Comparison of ENCODE assay signal across 20 mouse cellular contexts in the genomic region with DNA sequence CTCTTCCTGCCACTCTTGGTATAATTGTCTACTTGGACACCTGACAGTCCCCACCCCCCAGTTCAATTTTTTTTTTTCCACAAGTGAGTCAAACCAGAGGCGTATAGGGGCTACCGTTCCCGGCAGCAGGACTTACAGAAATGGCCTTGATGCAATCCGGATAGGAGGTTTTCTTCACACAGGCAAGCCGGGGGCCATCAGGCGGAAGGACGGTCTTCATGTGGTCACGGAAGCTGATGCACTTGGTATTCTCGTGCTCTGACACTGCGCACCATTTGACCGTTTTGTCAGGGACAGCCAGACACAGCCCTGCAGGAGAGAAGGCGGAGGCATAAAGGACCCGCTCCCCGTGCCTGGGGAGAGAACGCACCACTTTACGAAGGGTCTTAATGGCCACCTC. TPM values are rescaled to one million over a fixed set of nuclear protein-coding genes. Genes with fewer than 3 reads are reported as not detected.
"Had no signal": no experiment of that assay in that cellular context is flagged by ENCODE, and none has a peak within 500 bp of the region (broad histone marks: within the 10 kb centered on the region; RNA-seq: fewer than 3 reads in every experiment).

No protein-coding gene starts in this region.

- H3K36me3 ChIP-seq: intestine, embryonic 15.5 days; kidney, embryonic 15.5 days; limb, embryonic 12.5 days; midbrain, embryonic 10.5 days; neural tube, embryonic 12.5 days had no signal

- H3K27me3 ChIP-seq: intestine, embryonic 15.5 days; kidney, embryonic 15.5 days; limb, embryonic 12.5 days; neural tube, embryonic 12.5 days had no signal

- DNase-seq: kidney, adult 18-20 months; kidney, postnatal 14 days; layer of hippocampus, adult 9-11 months; layer of hippocampus, postnatal 36 days; lung, adult 18-20 months; midbrain, embryonic 14.5 days; right cerebral cortex, postnatal 4 days; spleen, adult 18-20 months; thymus, adult 2 months; thymus, postnatal 25 days had no signal

- ATAC-seq: intestine, embryonic 15.5 days had no signal

- H3K27ac ChIP-seq: intestine, embryonic 15.5 days; kidney, embryonic 15.5 days; limb, embryonic 12.5 days; midbrain, embryonic 10.5 days; neural tube, embryonic 12.5 days had no signal

- H3K9me3 ChIP-seq: intestine, embryonic 15.5 days; kidney, embryonic 15.5 days; limb, embryonic 12.5 days; midbrain, embryonic 10.5 days; neural tube, embryonic 12.5 days had no signal

- H3K4me2 ChIP-seq: intestine, embryonic 15.5 days; kidney, embryonic 15.5 days; limb, embryonic 12.5 days; neural tube, embryonic 12.5 days had no signal

- H3K4me3 ChIP-seq: intestine, embryonic 15.5 days; kidney, embryonic 15.5 days; limb, embryonic 12.5 days; midbrain, embryonic 10.5 days; myocyte; neural tube, embryonic 12.5 days had no signal

- H3K9ac ChIP-seq: intestine, embryonic 15.5 days; kidney, embryonic 15.5 days; limb, embryonic 12.5 days; neural tube, embryonic 12.5 days had no signal

RNA-seq across cellular contexts. Expression of gene Gm20425, which starts 2.3 kb away (rescaled TPM):
- total RNA-seq: neutrophil, adult 5-6 weeks had no signal
- polyA plus RNA-seq: large intestine, adult 2 months; midbrain, embryonic 10.5 days; myocyte; stomach, embryonic 14.5 days; thymus, adult 2 months; urinary bladder, adult 2 months had no signal

RNA-seq across cellular contexts. Expression of gene Trf, which starts 2.5 kb away (rescaled TPM):
- polyA plus RNA-seq: myocyte had no signal
